Mouse (Mus musculus) regulatory T cell (primary cell): ENCODE measurements around the gene Pgam5.

ENCODE experiments used
- in situ Hi-C: fragments of 300-600 bp; cut with MboI, MseI; formaldehyde crosslinking; loops from one replicate; pipeline ENCODE4 v1.15.1; 2025; ENCODE audit warnings: high pct_unique_total_duplicates

The Pgam5 gene

DNA sequence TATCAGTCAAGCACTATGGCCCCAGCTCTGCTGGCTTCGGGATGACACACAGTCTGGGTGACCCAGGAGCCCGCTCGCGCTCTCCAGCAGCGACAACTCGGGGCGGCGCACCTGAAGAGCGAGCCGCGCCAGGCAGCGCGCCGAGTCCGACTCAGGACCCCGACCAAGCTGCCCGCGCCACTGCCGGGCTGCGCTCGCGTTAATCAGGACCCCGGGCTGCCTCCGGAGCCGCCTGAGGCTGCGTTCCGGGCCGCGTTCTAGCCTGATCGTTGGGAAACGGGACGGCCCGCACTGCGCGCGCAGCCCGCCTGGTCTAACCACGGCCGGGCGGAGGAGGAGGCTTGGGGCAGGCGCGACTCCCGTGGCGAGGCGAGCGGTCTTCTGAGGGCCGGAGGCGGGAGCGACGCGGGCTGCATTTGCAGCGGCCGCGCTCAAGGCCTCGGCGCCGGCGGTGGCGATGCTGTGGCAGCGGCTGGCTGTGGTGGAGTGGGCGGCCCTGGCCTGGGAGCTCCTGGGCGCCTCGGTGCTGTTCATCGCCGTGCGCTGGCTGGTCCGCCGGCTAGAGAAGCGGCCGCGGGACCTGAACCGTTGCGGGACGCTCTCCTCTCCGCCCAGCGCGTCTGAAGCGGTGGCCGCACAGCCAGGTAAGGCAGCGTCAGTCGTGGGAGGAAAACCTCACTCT lies 38.8 kb downstream of the Pgam5 start, which contains the start of gene Ankle2:
TSS of gene Ankle2 (plus strand) at position 225 of the 682 bp plus-strand sequence.
- in situ Hi-C loops, result no loop called here

DNA sequence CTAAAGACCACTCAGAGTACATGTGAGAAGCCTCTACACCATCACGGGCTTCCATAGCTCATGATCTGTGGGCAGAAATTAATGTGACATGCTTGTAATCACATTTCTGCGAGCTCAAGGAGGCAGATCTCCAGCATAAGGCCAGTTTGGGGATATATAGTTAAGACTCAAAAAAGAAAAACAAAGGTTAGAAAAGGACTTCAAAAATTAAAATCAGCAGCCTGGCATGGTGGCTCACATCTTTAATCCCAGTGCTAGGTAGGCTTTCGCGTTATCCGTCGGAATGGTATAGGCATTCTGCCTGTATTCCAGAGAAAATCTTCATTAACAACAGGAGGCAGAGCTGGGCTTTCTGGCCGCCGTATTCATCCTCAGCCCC lies 39.3 kb downstream of the Pgam5 start:
- in situ Hi-C loops, result no loop called here

DNA sequence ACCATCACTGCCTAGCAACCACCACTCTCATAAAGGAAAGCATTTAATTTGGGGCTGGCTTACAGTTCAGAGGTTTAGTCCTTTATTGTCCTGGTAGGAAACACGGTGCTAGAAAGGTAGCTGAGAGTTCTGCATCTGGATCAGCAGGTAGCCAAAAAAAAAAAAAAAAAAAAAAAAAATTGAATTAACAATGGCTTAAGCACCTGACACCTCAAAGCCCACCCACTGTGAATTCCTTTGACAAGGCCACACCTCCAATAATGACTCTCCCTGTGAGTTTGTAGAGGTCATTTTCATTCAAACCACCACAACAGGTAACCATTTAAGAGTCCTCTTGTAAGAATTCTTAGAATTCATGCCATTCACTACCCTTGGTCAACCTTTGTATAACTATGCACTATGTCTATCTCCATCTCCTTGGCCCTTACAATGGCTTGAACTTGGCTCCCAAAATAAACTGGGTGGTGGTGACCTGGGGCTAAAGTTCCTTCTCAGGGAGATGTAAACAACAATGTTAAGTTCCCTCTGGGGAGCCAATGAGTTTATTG lies 42.3 kb downstream of the Pgam5 start:
- in situ Hi-C loops, result no loop called here

DNA sequence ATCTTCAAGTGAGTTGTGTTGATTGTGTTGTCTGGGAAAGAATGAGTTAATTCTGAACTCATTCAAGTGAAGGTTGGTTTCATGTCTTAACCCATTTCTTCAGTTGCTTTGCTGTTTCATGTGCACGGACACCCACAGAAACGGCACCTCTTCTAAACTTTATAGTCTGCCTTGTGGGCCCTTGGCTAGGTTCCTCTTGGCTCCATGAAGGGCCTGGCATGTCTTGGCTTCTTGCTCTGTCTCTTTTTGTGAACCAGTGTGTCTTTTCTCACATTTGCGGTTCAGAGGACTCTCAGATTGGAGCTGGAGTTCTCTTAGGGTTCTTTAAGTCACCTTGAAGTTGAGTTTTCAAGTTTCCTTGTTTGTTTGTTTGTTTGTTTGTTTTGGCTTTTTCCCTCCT lies 44.7 kb downstream of the Pgam5 start:
- in situ Hi-C loops, result no loop called here

DNA sequence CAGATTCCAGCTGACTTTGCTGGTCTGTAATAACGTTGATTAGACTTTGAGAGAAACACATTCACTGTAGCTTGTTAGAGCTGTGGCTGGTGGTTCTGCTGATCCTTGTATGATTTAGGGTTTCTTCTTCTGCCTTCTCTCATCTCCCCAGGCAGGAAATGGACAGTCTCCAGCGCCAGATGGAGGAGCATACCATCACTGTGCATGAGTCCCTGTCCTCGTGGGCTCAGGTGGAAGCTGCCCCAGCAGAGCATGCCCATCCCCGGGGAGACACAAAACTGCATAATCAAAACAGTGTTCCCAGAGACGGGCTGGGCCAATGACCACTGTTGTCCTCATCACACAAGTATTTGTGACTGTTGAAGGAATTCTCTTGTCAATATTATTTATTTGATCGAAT lies 47.0 kb downstream of the Pgam5 start:
- in situ Hi-C loops, result no loop called here

DNA sequence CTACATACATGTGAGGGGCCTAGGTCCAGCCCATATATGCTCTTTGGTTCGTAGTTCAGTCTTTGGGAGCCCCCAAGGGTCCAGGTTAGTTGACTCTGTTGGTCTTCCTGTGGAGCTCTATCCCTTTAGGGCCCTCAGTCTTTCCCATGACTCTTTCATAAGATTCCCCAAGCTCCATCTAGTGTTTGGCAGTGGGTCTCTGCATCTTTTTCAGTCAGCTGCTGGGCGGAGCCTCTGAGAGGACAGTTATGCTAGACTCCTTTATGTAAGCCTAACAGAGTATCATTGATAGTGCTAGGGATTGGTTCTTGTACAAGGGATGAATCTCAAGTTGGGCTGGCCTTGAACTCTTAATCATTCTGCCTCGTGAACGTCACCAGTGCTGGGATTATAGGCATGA lies 49.4 kb downstream of the Pgam5 start:
- in situ Hi-C loops, result no loop called here

DNA sequence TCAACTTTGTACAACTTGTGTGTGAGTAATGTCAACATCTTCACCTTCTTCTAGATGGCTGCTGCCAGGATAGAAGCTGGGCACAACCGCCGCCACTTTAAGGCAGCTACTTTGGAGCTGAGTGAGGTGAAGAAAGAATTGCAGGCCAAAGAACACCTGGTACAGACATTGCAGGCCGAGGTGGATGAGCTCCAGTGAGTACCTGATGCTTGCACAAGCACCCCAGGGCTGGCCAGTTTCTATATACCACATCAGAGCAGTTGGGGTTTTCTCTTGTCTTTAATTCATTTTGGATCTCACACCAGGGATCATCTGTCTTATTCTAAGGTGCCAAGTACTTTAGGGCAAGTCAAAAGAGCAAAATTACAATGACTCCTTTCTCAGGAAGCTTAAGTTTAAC lies 52.9 kb downstream of the Pgam5 start:
- in situ Hi-C loops, result no loop called here

DNA sequence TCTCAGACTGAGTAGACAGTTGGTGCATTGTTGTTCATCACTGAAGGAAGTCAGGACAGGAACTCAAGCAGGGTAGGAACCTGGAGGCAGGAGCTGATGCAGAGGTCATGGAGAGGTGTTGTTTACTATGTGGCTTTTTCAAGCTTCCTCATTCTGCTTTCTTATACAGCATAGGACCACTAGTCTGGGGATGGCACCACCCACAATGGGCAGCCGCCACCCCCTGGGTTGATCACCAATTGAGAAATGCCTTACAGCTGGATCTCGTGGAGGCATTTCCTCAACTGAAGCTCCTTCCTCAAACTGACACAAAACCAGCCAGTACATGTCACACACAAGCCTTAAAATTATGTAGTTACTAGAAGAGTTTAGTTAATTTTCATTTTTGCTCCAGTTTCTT lies 58.4 kb downstream of the Pgam5 start:
- in situ Hi-C loops, result no loop called here
